Mouse (Mus musculus) kidney, adult 8-10 months (tissue): ENCODE data around the gene Hypk.
"Not testable (repeated sequence)": the region's sequence is repeated elsewhere in the genome, so short reads cannot be mapped to it uniquely, and the experiment has no call there.

Experiments
- DNase-seq, 2 experiments: peaks; one replicate each; pipeline ENCODE4 v3.0.0; 2022

Gene Hypk

GRCm38 (mm10) chr2:121448739-121449535 lies 4.2 kb upstream of the Hypk start, which contains the start of gene Serf2:
Gene Serf2, plus strand, starts transcription at chr2:121449195.
- peak; percentile 100 for DNase-seq

GRCm38 (mm10) chr2:121449545-121450011 lies 3.5 kb upstream of the Hypk start:
- DNase-seq, result no peak

GRCm38 (mm10) chr2:121450093-121450492 lies 3.0 kb upstream of the Hypk start:
- DNase-seq, result no peak

- no peak for DNase-seq
Measured at GRCm38 (mm10) chr2:121452361-121452760, 729 bp upstream of the Hypk start.

GRCm38 (mm10) chr2:121453917-121454316 lies 827 bp downstream of the Hypk start:
- DNase-seq, result no peak

- no peak for DNase-seq
Measured at GRCm38 (mm10) chr2:121455534-121455933, 2.4 kb downstream of the Hypk start.

GRCm38 (mm10) chr2:121456692-121457642 lies 3.9 kb downstream of the Hypk start, which contains the start of gene Serinc4:
Gene Serinc4, minus strand, starts transcription at chr2:121456781.
- peak; percentile 82 to 86 for DNase-seq

GRCm38 (mm10) chr2:121460071-121460470 lies 7.0 kb downstream of the Hypk start:
- DNase-seq, result no peak

GRCm38 (mm10) chr2:121468982-121469381 lies 15.9 kb downstream of the Hypk start:
- not testable (repeated sequence) for DNase-seq

GRCm38 (mm10) chr2:121472783-121473182 lies 19.7 kb downstream of the Hypk start:
- not testable (repeated sequence) for DNase-seq

- peak; percentile 85 to 86 for DNase-seq
Measured at GRCm38 (mm10) chr2:121473301-121474179, 20.4 kb downstream of the Hypk start, which contains the start of gene Mfap1b. Gene Mfap1b, minus strand, starts transcription at chr2:121474067.

- DNase-seq, result no peak
Measured at GRCm38 (mm10) chr2:121474180-121474535, 21.1 kb downstream of the Hypk start.

- not testable (repeated sequence) for DNase-seq
Measured at GRCm38 (mm10) chr2:121475306-121475705, 22.2 kb downstream of the Hypk start.

GRCm38 (mm10) chr2:121477491-121478266 lies 24.6 kb downstream of the Hypk start:
- no peak for DNase-seq

GRCm38 (mm10) chr2:121480498-121480897 lies 27.4 kb downstream of the Hypk start:
- peak in 1 of 2 experiments; percentile 18 for DNase-seq

- not testable (repeated sequence) for DNase-seq
Measured at GRCm38 (mm10) chr2:121480916-121481315, 27.8 kb downstream of the Hypk start.

- no peak for DNase-seq
Measured at GRCm38 (mm10) chr2:121483576-121483975, 30.5 kb downstream of the Hypk start.

- DNase-seq, result not testable (repeated sequence)
Measured at GRCm38 (mm10) chr2:121484403-121484802, 31.3 kb downstream of the Hypk start.

GRCm38 (mm10) chr2:121501550-121501949 lies 48.5 kb downstream of the Hypk start:
- DNase-seq, result not testable (repeated sequence)

- DNase-seq, result peak; percentile 87 to 89
Measured at GRCm38 (mm10) chr2:121505942-121506882, 53.1 kb downstream of the Hypk start, which contains the start of the genes Mfap1a and Wdr76. Gene Mfap1a, minus strand, starts transcription at chr2:121506665. Gene Wdr76, plus strand, starts transcription at chr2:121506723.
